Mouse (Mus musculus) C2C12 (cell line): Measurements from ENCODE around the gene Wdr90. TPM values are rescaled to one million over a fixed set of nuclear protein-coding genes. Genes with fewer than 3 reads are reported as not detected.

Experiments used
- H3K27me3 ChIP-seq: one replicate; pipeline ENCODE4 v1.6.1; 2011; ENCODE audit not compliant: control insufficient read depth, insufficient read depth, insufficient read length
- H3K36me3 ChIP-seq: one replicate; pipeline ENCODE4 v1.6.1; 2011; ENCODE audit not compliant: control insufficient read depth, insufficient read depth
- H3K4me3 ChIP-seq: one replicate; pipeline ENCODE4 v1.5.1; 2011; ENCODE audit warnings: mild to moderate bottlenecking, control low read depth; ENCODE audit not compliant: poor library complexity, insufficient read depth, severe bottlenecking
- H3K79me2 ChIP-seq: one replicate; pipeline ENCODE4 v1.6.1; 2011; ENCODE audit not compliant: control insufficient read depth, insufficient read depth
- H3K79me3 ChIP-seq: one replicate; pipeline ENCODE4 v1.6.1; 2011; ENCODE audit warnings: low read depth, control low read depth
- H3ac ChIP-seq: one replicate; pipeline ENCODE3; 2011; ENCODE audit warnings: low read depth; ENCODE audit not compliant: control insufficient read depth, insufficient read length
- CEBPB ChIP-seq: IDR thresholded peaks from one replicate; pipeline ENCODE4 v1.6.1; 2011; ENCODE audit warnings: low read depth, mild to moderate bottlenecking, control low read depth, moderate library complexity
- CTCF ChIP-seq: IDR thresholded peaks from one replicate; pipeline ENCODE4 v1.5.1; 2011; ENCODE audit not compliant: control insufficient read depth, insufficient read depth, insufficient read length
- FOSL1 ChIP-seq: IDR thresholded peaks from one replicate; pipeline ENCODE4 v1.8.0; 2011; ENCODE audit warnings: mild to moderate bottlenecking, low read length; ENCODE audit not compliant: poor library complexity, insufficient read depth, severe bottlenecking
- MAX ChIP-seq: IDR thresholded peaks from one replicate; pipeline ENCODE4 v1.6.1; 2011; ENCODE audit warnings: mild to moderate bottlenecking, control low read depth
- MYOD1 ChIP-seq: IDR thresholded peaks from one replicate; pipeline ENCODE4 v1.6.1; 2011; ENCODE audit warnings: low read depth; ENCODE audit not compliant: control insufficient read depth, insufficient read length
- MYOG ChIP-seq: IDR thresholded peaks from one replicate; pipeline ENCODE4 v1.6.1; 2011; ENCODE audit not compliant: control insufficient read depth, insufficient read length; ENCODE audit errors: extremely low read depth
- USF1 ChIP-seq: IDR thresholded peaks from one replicate; pipeline ENCODE4 v1.6.1; 2011; ENCODE audit warnings: low read depth, mild to moderate bottlenecking, control low read depth, moderate library complexity
- polyA plus RNA-seq: library from polyadenylated mRNA; unstranded; fragments of >200 nt; fragmentation: generic; extraction: Trizol; gene quantifications from one replicate; pipeline ENCODE4 v1.2.1, GENCODE M21; 2012; ENCODE audit warnings: missing spikeins

Wdr90 gene
- polyA plus RNA-seq, 1 experiment = 16.7 TPM

DNA sequence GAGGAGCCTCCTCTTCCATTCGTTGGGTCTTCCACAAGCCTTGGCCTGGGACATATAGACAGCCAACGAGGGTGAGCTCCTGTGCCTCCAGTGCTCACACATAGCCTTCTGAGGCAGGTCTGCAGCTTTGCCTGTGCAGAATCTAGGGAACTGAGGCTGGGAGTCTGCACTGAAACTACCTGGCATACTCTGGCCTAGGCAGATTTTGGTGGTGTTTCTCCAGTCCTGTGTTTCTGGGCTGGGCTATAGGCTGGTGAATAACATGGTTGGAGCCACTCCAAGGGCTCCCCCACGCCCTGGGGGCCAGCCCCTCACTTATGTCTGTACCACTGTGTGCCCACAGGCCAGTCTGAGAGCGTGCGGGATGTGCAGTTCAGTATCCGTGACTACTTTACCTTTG is 36.0 kb downstream of the Wdr90 start:
- Histone ChIP-seq H3K27me3 (no peaks in the 10 kb centered on the region), H3K79me3 (no peaks in the 10 kb centered on the region), H3K79me2 (peaks cover 17% of the 10 kb centered on the region), H3K36me3 (peaks cover 10% of the 10 kb centered on the region), H3K4me3 (no peak overlapping the region), H3ac (no peak overlapping the region)
- no peak for TF ChIP-seq CEBPB

DNA sequence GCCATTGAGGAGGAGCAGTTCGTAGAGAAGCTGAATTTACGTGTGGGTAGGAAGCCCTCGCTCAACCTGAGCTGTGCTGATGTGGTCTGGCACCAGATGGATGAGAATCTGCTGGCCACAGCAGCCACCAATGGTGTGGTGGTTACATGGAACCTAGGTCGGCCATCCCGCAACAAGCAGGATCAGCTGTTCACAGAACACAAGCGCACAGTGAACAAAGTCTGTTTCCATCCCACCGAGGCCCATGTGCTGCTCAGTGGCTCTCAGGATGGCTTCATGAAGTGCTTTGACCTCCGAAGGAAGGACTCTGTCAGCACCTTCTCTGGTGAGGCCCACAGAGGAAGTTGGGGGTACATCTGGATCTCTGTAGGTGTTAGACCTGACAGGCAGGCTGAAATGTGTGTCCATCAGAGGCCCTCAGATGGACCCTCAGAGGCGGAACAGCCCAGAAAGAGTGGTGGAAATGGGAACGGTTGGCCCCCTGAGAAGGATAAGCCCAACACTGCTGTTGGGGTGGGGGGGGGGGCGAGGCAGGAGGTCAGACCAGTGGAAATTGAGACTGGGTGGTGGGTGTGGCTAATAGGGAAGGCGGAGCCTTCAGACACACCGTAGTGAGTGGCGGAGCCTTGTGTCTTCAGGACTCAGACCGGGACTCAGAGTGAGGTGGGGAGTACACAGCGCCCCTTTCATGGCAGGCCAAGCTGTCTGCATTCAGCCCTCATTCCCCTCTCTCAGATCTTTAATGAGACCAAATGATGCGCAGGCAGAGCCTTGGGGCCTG is 36.7 kb downstream of the Wdr90 start:
- Histone ChIP-seq H3ac (no peak overlapping the region), H3K36me3 (peaks cover 3% of the 10 kb centered on the region), H3K27me3 (no peaks in the 10 kb centered on the region), H3K79me2 (peaks cover 13% of the 10 kb centered on the region), H3K79me3 (no peaks in the 10 kb centered on the region), H3K4me3 (no peak overlapping the region)
- TF ChIP-seq USF1 = no peak
- no peak for TF ChIP-seq MYOG
- no peak for TF ChIP-seq FOSL1
- TF ChIP-seq CEBPB = no peak

DNA sequence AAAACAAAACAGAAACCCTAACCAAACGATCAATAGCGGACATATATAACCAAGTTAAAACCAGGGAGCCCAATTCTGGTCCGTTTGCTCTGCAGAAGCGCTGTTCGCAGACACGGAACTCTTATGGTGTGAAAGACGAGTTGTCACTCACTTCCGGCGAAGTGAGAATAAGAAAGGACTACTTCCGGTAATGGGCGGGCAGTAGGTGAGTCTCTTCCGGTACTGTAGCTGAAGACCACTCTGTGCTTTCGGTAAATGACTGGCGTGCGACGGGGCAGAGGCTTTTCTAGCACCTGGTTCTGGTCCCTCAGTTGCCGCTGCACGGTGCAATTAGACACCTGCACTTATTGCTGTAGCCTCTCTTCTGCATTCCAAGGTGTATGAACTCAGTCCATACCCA is 37.8 kb downstream of the Wdr90 start, which contains the start of gene Wdr24:
Gene Wdr24, plus strand, starts transcription at position 176 of the 400 bp plus-strand sequence.
- Histone ChIP-seq H3ac (peak within 1 kb of the TSS; percentile 75), H3K36me3 (no peaks in the 10 kb centered on the region), H3K27me3 (no peaks in the 10 kb centered on the region), H3K79me2 (peaks cover 13% of the 10 kb centered on the region), H3K4me3 (peak within 1 kb of the TSS; percentile 57), H3K79me3 (no peaks in the 10 kb centered on the region)
- TF ChIP-seq MAX (no peak), CTCF (no peak), FOSL1 (no peak), MYOG (no peak), MYOD1 (no peak), USF1 (no peak), CEBPB (no peak)

DNA sequence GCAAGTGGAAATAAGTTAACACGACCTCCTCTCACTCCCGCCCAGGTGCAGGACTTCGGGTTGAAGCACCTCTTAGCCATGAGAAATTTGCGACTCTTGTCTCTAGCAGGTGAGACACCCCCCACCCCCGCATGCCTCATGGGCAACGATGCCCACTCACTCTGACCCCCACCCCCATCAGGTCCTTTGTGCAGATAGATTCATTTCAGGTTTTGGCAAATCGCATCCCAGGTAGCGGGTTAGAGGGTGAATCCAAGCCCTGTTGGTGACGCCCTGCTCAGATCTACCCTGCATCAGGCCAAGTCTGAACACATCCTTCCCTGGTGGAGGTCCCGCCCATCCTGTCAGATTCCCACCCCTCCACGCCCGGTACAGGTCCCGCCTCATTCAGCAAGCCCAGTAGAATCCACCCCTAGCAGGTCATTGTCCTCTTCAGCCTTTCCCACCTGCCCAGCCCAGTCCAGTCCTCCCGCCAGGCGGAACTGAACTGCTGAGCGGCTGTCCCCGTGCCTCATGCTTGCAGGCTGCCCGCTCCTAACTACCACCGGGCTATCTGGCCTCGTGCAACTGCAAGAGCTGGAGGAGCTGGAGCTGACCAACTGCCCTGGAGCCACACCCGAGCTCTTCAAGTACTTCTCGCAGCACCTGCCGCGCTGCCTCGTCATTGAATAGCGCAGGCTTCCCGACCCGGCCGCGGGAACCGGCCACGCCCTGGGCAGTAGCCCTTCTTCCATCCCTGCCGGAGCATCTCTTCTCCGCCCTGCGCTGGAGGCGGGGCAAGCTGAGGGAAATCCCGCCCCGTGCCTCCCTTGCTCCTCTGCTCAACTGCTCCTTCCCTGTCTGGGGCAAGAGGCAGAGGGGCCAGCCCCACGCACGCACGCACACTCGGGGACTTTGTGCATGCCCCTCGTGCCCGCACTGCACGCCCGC is 42.2 kb downstream of the Wdr90 start:
- H3K79me3 ChIP-seq = no peaks in the 10 kb centered on the region
- H3K79me2 ChIP-seq = peaks cover 4% of the 10 kb centered on the region
- no peaks in the 10 kb centered on the region for H3K27me3 ChIP-seq
- TF ChIP-seq CEBPB (no peak), MYOG (no peak), MYOD1 (no peak), CTCF (no peak), MAX (no peak), USF1 (no peak), FOSL1 (no peak)
- H3ac ChIP-seq = peak overlapping the region; percentile 12
- H3K4me3 ChIP-seq = no peak overlapping the region
- no peaks in the 10 kb centered on the region for H3K36me3 ChIP-seq

DNA sequence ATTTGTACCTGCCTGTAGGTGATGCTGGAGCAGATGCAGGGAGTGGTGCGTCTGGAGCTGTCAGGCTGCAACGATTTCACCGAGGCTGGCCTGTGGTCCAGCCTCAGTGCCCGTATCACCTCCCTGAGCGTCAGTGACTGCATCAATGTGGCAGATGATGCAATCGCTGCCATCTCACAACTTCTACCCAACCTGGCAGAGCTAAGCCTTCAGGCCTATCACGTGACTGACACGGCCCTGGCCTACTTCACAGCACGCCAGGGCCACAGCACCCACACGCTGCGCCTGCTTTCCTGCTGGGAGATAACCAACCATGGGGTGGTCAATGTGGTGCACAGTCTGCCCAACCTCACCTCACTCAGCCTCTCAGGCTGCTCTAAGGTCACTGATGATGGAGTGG is 43.6 kb downstream of the Wdr90 start:
- TF ChIP-seq MYOD1 = no peak
- no peak for TF ChIP-seq MYOG
- no peak for TF ChIP-seq MAX
- Histone ChIP-seq H3K4me3 (no peak overlapping the region), H3K79me2 (no peaks in the 10 kb centered on the region), H3K79me3 (no peaks in the 10 kb centered on the region), H3ac (no peak overlapping the region), H3K36me3 (no peaks in the 10 kb centered on the region), H3K27me3 (no peaks in the 10 kb centered on the region)

DNA sequence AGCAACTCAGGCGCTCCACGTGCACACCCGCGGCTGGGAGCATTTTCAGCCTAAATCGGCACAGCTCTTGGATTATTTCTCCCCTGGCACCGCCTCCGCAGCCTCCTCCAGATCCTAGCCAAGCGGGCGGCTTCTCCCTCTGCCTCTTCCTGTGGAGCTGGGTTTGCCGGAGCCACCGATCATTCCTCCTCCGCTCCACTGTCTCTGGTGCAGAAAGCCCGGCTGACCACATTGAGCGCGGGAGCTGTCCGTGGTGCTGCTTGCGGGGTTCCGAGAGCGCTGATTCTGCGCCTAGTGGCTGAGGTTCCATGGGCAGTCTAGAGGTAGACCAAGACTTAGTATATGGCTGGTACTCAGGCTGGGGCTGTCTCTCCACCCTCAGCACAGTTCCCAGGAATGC is 47.8 kb downstream of the Wdr90 start:
- no peak for TF ChIP-seq MYOG
- TF ChIP-seq MYOD1 = no peak
- TF ChIP-seq FOSL1 = no peak
- no peak for TF ChIP-seq CEBPB
- TF ChIP-seq MAX = peak; percentile 68
- no peaks in the 10 kb centered on the region for H3K36me3 ChIP-seq
- H3K79me2 ChIP-seq = no peaks in the 10 kb centered on the region
- H3ac ChIP-seq = no peak overlapping the region
- no peaks in the 10 kb centered on the region for H3K79me3 ChIP-seq
- H3K27me3 ChIP-seq = no peaks in the 10 kb centered on the region
- H3K4me3 ChIP-seq = no peak overlapping the region
